Mouse (Mus musculus) intestine, embryonic 15.5 days (tissue): Measurements from ENCODE around the gene Grwd1. TPM values are rescaled to one million over a fixed set of nuclear protein-coding genes. Genes with fewer than 3 reads are reported as not detected.

ENCODE experiments used
- ATAC-seq: fragments of 200-750 bp; cut with Nextera tagmentation; 2 replicates; pipeline ENCODE4 v1.8.0; 2017; ENCODE audit warnings: moderate TSS enrichment, moderate library complexity
- H3K27ac ChIP-seq: fragments of 300-500 bp; sonication (generic); 2 replicates; pipeline ENCODE4 v1.5.1; 2015; ENCODE audit warnings: mild to moderate bottlenecking, inconsistent platforms
- H3K27me3 ChIP-seq: fragments of 300-500 bp; sonication (generic); replicated peaks from 2 replicates; pipeline ENCODE4 v1.6.1; 2015; ENCODE audit warnings: inconsistent platforms
- H3K36me3 ChIP-seq: fragments of 300-500 bp; sonication (generic); 2 replicates; pipeline ENCODE4 v1.6.1; 2015; ENCODE audit warnings: inconsistent platforms
- H3K4me1 ChIP-seq: fragments of 300-500 bp; sonication (generic); replicated peaks from 2 replicates; pipeline ENCODE4 v1.6.1; 2015; ENCODE audit warnings: inconsistent platforms
- H3K4me2 ChIP-seq: fragments of 300-500 bp; sonication (generic); replicated peaks from 2 replicates; pipeline ENCODE4 v1.6.1; 2015; ENCODE audit warnings: mild to moderate bottlenecking, inconsistent platforms
- H3K4me3 ChIP-seq: fragments of 300-500 bp; sonication (generic); replicated peaks from 2 replicates; pipeline ENCODE4 v1.5.1; 2015; ENCODE audit warnings: inconsistent platforms
- H3K9ac ChIP-seq: fragments of 300-500 bp; sonication (generic); 2 replicates; pipeline ENCODE4 v1.6.1; 2015; ENCODE audit warnings: inconsistent platforms
- H3K9me3 ChIP-seq: fragments of 300-500 bp; sonication (generic); 2 replicates; pipeline ENCODE4 v1.6.1; 2016; ENCODE audit warnings: inconsistent platforms
- WGBS: fragments of 180-500 bp; shearing (Covaris S2); methylation state at CpG from one replicate; pipeline ENCODE4 v1.1.7; 2015; 5-methylcytosine and 5-hydroxymethylcytosine counted together
- polyA plus RNA-seq: library from polyadenylated mRNA; unstranded; fragments of >200 nt; fragmentation: Nextera tagmentation; extraction: Ambion mirVana; gene quantifications from 2 replicates; pipeline ENCODE4 v1.2.1, GENCODE M21; 2015

Grwd1 gene
- polyA plus RNA-seq, 1 experiment from 2014 or later = 71.3 TPM

GRCm38 (mm10) chr7:45809276-45810075 is 21.3 kb downstream of the Grwd1 start:
- Histone ChIP-seq H3K9me3 (no peaks in the 10 kb centered on the region), H3K4me3 (no peak overlapping the region), H3K36me3 (peaks cover 59% of the 10 kb centered on the region), H3K27ac (no peak overlapping the region), H3K27me3 (no peaks in the 10 kb centered on the region), H3K4me2 (no peak overlapping the region), H3K4me1 (peaks cover 21% of the 10 kb centered on the region), H3K9ac (no peak overlapping the region)
- WGBS = 88% methylated on average over 14 of the region's 14 CpGs
- ATAC-seq = no peak

DNA sequence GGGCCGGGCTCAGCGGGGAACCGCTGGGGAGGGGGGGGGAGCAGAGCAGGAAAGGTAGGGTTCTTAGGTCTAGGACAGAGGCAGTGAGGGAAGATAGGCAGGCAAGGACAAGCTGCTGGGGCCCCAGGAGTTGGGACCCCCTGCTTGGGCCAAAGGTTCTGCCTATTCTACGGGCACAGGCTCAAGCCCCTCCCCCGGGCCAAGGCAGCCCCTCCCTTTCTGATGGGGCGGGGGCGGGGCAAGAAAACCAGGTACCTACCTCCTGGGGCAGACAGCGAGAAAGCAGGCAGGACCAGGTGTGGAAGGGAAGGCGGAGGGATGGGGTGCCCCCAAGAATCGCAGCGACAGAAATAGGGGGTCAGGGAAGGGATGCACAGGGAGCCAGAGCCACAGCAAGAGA is 22.3 kb downstream of the Grwd1 start:
- H3K4me1 ChIP-seq = peaks cover 21% of the 10 kb centered on the region
- peaks cover 59% of the 10 kb centered on the region for H3K36me3 ChIP-seq
- no peak overlapping the region for H3K4me3 ChIP-seq
- WGBS = 36% methylated on average over 11 of the region's 11 CpGs
- H3K4me2 ChIP-seq = no peak overlapping the region
- no peak for ATAC-seq
- H3K27ac ChIP-seq = no peak overlapping the region
- H3K27me3 ChIP-seq = no peaks in the 10 kb centered on the region
- no peaks in the 10 kb centered on the region for H3K9me3 ChIP-seq
- no peak overlapping the region for H3K9ac ChIP-seq

GRCm38 (mm10) chr7:45805941-45806340 is 24.8 kb downstream of the Grwd1 start:
- peaks cover 9% of the 10 kb centered on the region for H3K4me1 ChIP-seq

DNA sequence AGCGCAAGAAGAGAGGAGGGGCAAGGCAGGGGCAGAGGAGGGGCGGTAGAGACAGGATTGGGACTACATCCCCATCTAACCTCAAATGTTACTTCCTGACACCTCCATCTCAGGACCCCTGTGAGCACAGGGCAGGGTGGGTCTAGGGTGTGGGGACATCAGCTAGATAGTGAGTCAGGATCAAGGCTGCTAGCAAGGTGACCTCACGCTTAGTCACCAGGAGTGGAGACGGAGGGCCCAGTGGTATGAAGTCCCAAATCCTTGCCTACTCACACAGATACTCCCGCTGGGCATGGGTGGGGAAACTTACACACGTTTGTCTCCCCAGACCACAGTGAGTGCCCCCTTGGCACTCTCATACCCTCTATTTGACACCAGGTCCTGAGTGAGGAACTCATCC is 28.2 kb downstream of the Grwd1 start:
- no peaks in the 10 kb centered on the region for H3K9me3 ChIP-seq
- WGBS = 91% methylated on average over 6 of the region's 6 CpGs

More at GRCm38 (mm10) chr7:45805941-45806340, 24.8 kb downstream of the Grwd1 start:
- Histone ChIP-seq H3K9ac (no peak overlapping the region), H3K4me3 (no peak overlapping the region), H3K27ac (no peak overlapping the region), H3K9me3 (no peaks in the 10 kb centered on the region), H3K27me3 (no peaks in the 10 kb centered on the region), H3K36me3 (peaks cover 39% of the 10 kb centered on the region), H3K4me2 (no peak overlapping the region)
- 64% methylated on average over 5 of the region's 5 CpGs for WGBS
- no peak for ATAC-seq

GRCm38 (mm10) chr7:45801348-45801747 is 29.4 kb downstream of the Grwd1 start:
- H3K27me3 ChIP-seq = peaks cover 13% of the 10 kb centered on the region; the same call in 1 of the 2 replicates
- H3K27ac ChIP-seq = no peak overlapping the region
- H3K4me3 ChIP-seq = peak overlapping the region; percentile 25
- 2% methylated on average over 12 of the region's 12 CpGs for WGBS
- H3K4me1 ChIP-seq = peaks cover 28% of the 10 kb centered on the region
- H3K4me2 ChIP-seq = peak overlapping the region; percentile 56
- peak; percentile 71 for ATAC-seq
- no peaks in the 10 kb centered on the region for H3K36me3 ChIP-seq
- H3K9me3 ChIP-seq = no peaks in the 10 kb centered on the region
- H3K9ac ChIP-seq = no peak overlapping the region

More for the DNA sequence above, 28.2 kb downstream of the Grwd1 start:
- no peak overlapping the region for H3K9ac ChIP-seq
- no peak overlapping the region for H3K4me2 ChIP-seq
- peaks cover 27% of the 10 kb centered on the region for H3K4me1 ChIP-seq
- peaks cover 9% of the 10 kb centered on the region; the same call in 1 of the 2 replicates for H3K27me3 ChIP-seq
- peaks cover 8% of the 10 kb centered on the region; the same call in 1 of the 2 replicates for H3K36me3 ChIP-seq
- no peak overlapping the region for H3K4me3 ChIP-seq
- no peak for ATAC-seq
- H3K27ac ChIP-seq = no peak overlapping the region

DNA sequence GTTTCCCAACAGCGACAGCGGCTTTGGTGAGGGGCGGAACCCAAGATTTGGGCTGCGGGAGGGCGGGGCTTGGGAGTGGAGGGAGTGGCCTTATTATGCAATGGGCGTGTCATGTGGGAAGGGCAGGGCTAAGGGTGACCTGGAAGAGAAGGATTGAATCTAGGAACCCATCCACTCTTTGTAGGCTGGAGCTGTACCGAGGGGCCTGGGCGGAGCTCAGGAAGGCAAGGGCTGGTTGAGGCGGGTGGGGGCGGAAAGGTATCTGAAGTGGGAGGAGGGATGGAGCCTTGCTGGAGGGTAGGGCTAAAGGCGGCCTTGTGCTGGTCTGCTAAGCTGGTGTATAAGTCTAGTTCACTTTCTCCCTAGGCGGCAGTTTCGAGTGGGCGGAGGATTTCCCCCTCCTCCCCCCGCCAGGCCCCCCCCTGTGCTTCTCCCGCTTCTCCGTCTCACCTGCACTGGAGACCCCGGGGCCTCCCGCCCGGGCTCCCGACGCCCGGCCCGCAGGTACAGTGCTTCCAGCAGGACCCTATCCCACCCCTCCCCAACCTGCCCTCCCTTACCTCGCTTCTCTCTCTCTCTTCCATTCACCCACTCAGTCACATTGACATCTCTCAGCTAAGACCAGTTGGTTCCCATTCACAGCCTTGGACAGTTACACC is 30.1 kb downstream of the Grwd1 start:
- H3K36me3 ChIP-seq = no peaks in the 10 kb centered on the region
- ATAC-seq = peak; percentile 66
- WGBS = 24% methylated on average over 21 of the region's 25 CpGs
- peak overlapping the region; percentile 56 for H3K4me2 ChIP-seq
- no peaks in the 10 kb centered on the region for H3K9me3 ChIP-seq
- H3K4me3 ChIP-seq = peak overlapping the region; percentile 25
- peaks cover 13% of the 10 kb centered on the region; the same call in 1 of the 2 replicates for H3K27me3 ChIP-seq
- no peak overlapping the region for H3K27ac ChIP-seq
- no peak overlapping the region for H3K9ac ChIP-seq
- H3K4me1 ChIP-seq = peaks cover 28% of the 10 kb centered on the region

DNA sequence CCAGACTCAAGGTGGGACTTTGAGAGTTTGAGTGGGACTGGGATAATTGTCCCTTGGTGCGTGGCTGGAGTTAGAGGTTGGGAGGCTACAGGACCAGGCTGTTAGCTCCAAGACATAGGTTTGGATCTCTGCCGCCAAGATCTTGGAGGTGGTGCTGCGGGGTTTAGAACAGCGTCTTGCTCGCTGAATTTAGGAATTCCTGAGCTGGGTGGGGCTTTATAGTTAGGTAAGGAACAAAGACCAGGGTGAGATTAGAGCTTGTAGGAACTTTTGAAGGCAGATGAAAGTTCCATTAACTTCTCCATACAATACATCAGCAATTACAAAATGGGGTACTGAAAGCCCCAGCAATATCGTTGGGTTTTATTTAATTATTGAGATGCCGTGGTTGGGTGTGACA is 30.7 kb downstream of the Grwd1 start:
- Histone ChIP-seq H3K27ac (no peak overlapping the region), H3K36me3 (no peaks in the 10 kb centered on the region), H3K9me3 (no peaks in the 10 kb centered on the region), H3K27me3 (peaks cover 13% of the 10 kb centered on the region; the same call in 1 of the 2 replicates), H3K4me1 (peaks cover 28% of the 10 kb centered on the region), H3K4me3 (no peak overlapping the region), H3K9ac (no peak overlapping the region), H3K4me2 (peak overlapping the region; percentile 56)
- no peak for ATAC-seq
- WGBS = 39% methylated on average over 7 of the region's 7 CpGs

- Histone ChIP-seq H3K4me3 (peak overlapping the region; percentile 45), H3K4me1 (peaks cover 28% of the 10 kb centered on the region), H3K27ac (no peak overlapping the region), H3K9ac (no peak overlapping the region), H3K27me3 (peaks cover 13% of the 10 kb centered on the region; the same call in 1 of the 2 replicates), H3K36me3 (no peaks in the 10 kb centered on the region), H3K4me2 (peak overlapping the region; percentile 92), H3K9me3 (no peaks in the 10 kb centered on the region)
- WGBS = 59% methylated on average over 7 of the region's 7 CpGs
- ATAC-seq = no peak
Observed at GRCm38 (mm10) chr7:45798931-45799330, 31.8 kb downstream of the Grwd1 start.

GRCm38 (mm10) chr7:45798511-45798836 is 32.3 kb downstream of the Grwd1 start:
- no peaks in the 10 kb centered on the region for H3K9me3 ChIP-seq
- H3K4me1 ChIP-seq = peaks cover 28% of the 10 kb centered on the region
- H3K27me3 ChIP-seq = peaks cover 13% of the 10 kb centered on the region; the same call in 1 of the 2 replicates
- 2% methylated on average over 19 of the region's 19 CpGs for WGBS
- H3K4me2 ChIP-seq = peak overlapping the region; percentile 92
- no peaks in the 10 kb centered on the region for H3K36me3 ChIP-seq
- peak overlapping the region; percentile 44 for H3K9ac ChIP-seq
- H3K4me3 ChIP-seq = peak overlapping the region; percentile 45
- H3K27ac ChIP-seq = no peak overlapping the region
- no peak for ATAC-seq

DNA sequence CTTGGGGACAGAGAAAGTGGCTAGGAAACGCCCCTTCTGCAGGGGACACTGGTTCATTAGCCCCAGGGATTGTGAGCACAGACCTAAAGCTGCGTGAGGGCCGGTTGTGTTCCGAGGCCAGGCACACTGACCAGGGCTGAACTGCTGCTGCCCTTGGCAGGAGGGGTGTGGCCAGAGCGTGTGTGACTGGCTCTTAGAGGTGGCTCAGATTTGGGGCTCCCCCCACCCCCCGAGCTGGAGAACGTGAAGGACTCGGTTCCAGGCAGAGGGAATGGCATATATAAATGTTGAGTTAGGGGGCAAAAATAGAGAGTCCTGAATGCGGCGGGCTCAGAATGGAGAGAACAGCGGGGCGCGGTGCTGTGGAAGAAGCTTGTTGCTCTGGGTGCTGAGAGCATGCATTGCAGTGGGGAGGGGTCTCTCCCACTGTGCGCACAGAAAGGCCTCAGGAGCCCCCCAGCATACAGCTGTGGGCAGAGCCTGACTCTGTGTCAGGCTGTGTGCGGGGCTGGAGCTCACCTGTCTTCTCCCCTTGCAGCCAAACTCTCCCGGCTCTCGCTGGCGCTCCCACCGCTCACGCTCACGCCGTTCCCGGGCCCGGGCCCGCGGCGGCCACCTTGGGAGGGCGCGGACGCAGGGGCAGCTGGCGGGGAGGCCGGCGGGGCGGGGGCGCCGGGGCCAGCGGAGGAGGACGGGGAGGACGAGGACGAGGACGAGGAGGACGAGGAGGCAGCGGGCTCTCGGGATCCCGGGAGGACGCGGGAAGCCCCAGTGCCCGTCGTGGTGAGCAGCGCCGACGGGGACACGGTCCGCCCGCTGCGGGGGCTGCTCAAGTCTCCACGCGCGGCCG is 32.9 kb downstream of the Grwd1 start:
- 4% methylated on average over 59 of the region's 60 CpGs for WGBS
- Histone ChIP-seq H3K4me2 (peak overlapping the region; percentile 92), H3K27me3 (peaks cover 13% of the 10 kb centered on the region; the same call in 1 of the 2 replicates), H3K4me3 (peak overlapping the region; percentile 45), H3K9me3 (no peaks in the 10 kb centered on the region), H3K9ac (peak overlapping the region; percentile 44), H3K27ac (no peak overlapping the region), H3K36me3 (no peaks in the 10 kb centered on the region), H3K4me1 (peaks cover 28% of the 10 kb centered on the region)
- no peak for ATAC-seq

DNA sequence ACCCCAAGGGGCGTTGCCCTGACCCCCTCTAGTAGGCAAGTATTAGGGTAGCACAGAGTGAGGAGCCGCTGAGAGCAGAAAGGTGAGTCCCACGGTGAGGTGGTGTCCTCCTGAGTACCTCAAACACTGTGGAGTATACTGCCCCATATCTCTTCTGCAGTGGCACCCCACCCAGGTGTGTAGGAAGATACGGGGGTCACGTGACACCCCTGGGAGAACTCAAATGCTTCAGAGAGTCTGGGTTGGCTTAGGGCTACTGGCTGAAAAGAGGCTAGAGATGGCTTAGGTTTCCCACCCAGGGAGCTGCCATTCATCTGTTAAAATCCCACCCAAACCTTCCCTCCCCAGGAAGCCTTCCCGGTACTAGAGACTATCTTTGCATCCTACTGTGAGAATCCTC is 33.8 kb downstream of the Grwd1 start:
- peaks cover 28% of the 10 kb centered on the region for H3K4me1 ChIP-seq
- WGBS = 54% methylated on average over 6 of the region's 6 CpGs
- ATAC-seq = no peak
- H3K9me3 ChIP-seq = no peaks in the 10 kb centered on the region
- H3K36me3 ChIP-seq = no peaks in the 10 kb centered on the region
- H3K27ac ChIP-seq = no peak overlapping the region
- no peak overlapping the region for H3K9ac ChIP-seq
- H3K27me3 ChIP-seq = peaks cover 13% of the 10 kb centered on the region; the same call in 1 of the 2 replicates
- H3K4me2 ChIP-seq = no peak overlapping the region
- no peak overlapping the region for H3K4me3 ChIP-seq

GRCm38 (mm10) chr7:45794971-45795370 is 35.8 kb downstream of the Grwd1 start:
- Histone ChIP-seq H3K36me3 (no peaks in the 10 kb centered on the region), H3K4me1 (peaks cover 21% of the 10 kb centered on the region), H3K27me3 (peaks cover 13% of the 10 kb centered on the region; the same call in 1 of the 2 replicates), H3K9ac (no peak overlapping the region), H3K4me2 (no peak overlapping the region), H3K4me3 (no peak overlapping the region), H3K9me3 (no peaks in the 10 kb centered on the region), H3K27ac (no peak overlapping the region)
- ATAC-seq = no peak
- 93% methylated on average over 29 of the region's 29 CpGs for WGBS
